Mouse (Mus musculus) liver, embryonic 11.5 days (tissue): Measurements from ENCODE around the gene Foxo1. TPM values are rescaled to one million over a fixed set of nuclear protein-coding genes. Genes with fewer than 3 reads are reported as not detected.

Source experiments
- ATAC-seq: fragments of 200-750 bp; cut with Nextera tagmentation; replicated peaks from 2 replicates; pipeline ENCODE4 v1.8.0; 2017; ENCODE audit warnings: moderate number of reproducible peaks, mild to moderate bottlenecking, moderate TSS enrichment, moderate library complexity; ENCODE audit not compliant: low FRiP score
- DNase-seq: peaks from one replicate; pipeline ENCODE4 v3.0.0-alpha.2; 2017; ENCODE audit warnings: low spot score
- H3K27ac ChIP-seq: fragments of 300-500 bp; sonication (generic); 2 replicates; pipeline ENCODE4 v1.5.1; 2014; ENCODE audit warnings: mild to moderate bottlenecking, low read depth, low read length, control low read depth
- H3K27me3 ChIP-seq: fragments of 300-500 bp; sonication (generic); replicated peaks from 2 replicates; pipeline ENCODE4 v1.6.1; 2014; ENCODE audit warnings: low read length, mixed read lengths; ENCODE audit not compliant: control insufficient read depth, insufficient read depth
- H3K36me3 ChIP-seq: fragments of 300-500 bp; sonication (generic); 2 replicates; pipeline ENCODE4 v1.6.1; 2014; ENCODE audit warnings: mild to moderate bottlenecking, low read length, moderate library complexity, mixed read lengths; ENCODE audit not compliant: control insufficient read depth, insufficient read depth
- H3K4me1 ChIP-seq: fragments of 300-500 bp; sonication (generic); replicated peaks from 2 replicates; pipeline ENCODE4 v1.6.1; 2014; ENCODE audit warnings: low read length, mixed read lengths; ENCODE audit not compliant: control insufficient read depth, insufficient read depth
- H3K4me2 ChIP-seq: fragments of 300-500 bp; sonication (generic); 2 replicates; pipeline ENCODE4 v1.6.1; 2014; ENCODE audit warnings: mild to moderate bottlenecking, control low read depth, moderate library complexity
- H3K4me3 ChIP-seq: fragments of 300-500 bp; sonication (generic); 2 replicates; pipeline ENCODE4 v1.5.1; 2014; ENCODE audit warnings: low read depth, low read length, control low read depth
- H3K9ac ChIP-seq: fragments of 300-500 bp; sonication (generic); 2 replicates; pipeline ENCODE4 v1.6.1; 2014; ENCODE audit warnings: low read depth, low read length, control low read depth
- H3K9me3 ChIP-seq: fragments of 300-500 bp; sonication (generic); 2 replicates; pipeline ENCODE4 v1.6.1; 2016; ENCODE audit warnings: low read length, inconsistent platforms, mixed read lengths; ENCODE audit not compliant: control insufficient read depth
- WGBS: fragments of 180-500 bp; shearing (Covaris S2); extraction: QIAGEN DNeasy Blood & Tissue Kit; methylation state at CpG from one replicate; pipeline ENCODE4 v1.1.7; 2014; 5-methylcytosine and 5-hydroxymethylcytosine counted together
- polyA plus RNA-seq: library from polyadenylated mRNA; unstranded; fragments of >200 nt; fragmentation: Nextera tagmentation; extraction: Ambion mirVana; gene quantifications from 2 replicates; pipeline ENCODE4 v1.2.1, GENCODE M21; 2014

The Foxo1 gene
- polyA plus RNA-seq, 1 experiment from 2014 or later, result 3.6 TPM

GRCm38 (mm10) chr3:52293946-52294345 is 25.8 kb downstream of the Foxo1 start:
- no peaks in the 10 kb centered on the region for H3K36me3 ChIP-seq
- H3K27me3 ChIP-seq, result no peaks in the 10 kb centered on the region
- no peak overlapping the region for H3K4me3 ChIP-seq
- H3K4me2 ChIP-seq, result no peak overlapping the region
- H3K9ac ChIP-seq, result no peak overlapping the region
- no peak for DNase-seq
- no peak overlapping the region for H3K27ac ChIP-seq
- peaks cover 35% of the 10 kb centered on the region for H3K4me1 ChIP-seq
- no peaks in the 10 kb centered on the region for H3K9me3 ChIP-seq
- no peak for ATAC-seq
- 70% methylated on average over 5 of the region's 5 CpGs for WGBS

DNA sequence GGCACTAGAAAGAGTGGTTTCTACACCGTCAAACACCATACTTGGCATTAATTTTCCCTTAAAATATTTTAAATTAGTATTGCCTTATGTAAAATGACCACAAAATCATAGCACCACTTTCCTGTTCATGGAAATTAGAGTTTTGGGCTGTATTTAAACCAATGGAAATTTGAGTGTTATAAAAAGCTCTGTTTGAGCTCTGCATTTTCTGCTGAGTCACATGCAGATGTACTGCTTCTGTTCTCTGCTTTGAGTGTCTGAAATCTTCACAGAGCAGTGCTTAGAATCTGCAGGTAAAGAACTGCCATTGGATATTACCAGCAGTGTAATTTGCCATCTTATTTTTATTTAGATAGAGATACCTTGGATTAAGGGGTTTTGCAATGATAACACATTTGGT is 27.6 kb downstream of the Foxo1 start:
- H3K27me3 ChIP-seq, result no peaks in the 10 kb centered on the region
- no peak for DNase-seq
- ATAC-seq, result no peak
- peaks cover 47% of the 10 kb centered on the region for H3K4me1 ChIP-seq
- H3K9me3 ChIP-seq, result no peaks in the 10 kb centered on the region
- H3K36me3 ChIP-seq, result no peaks in the 10 kb centered on the region
- H3K9ac ChIP-seq, result no peak overlapping the region
- H3K4me3 ChIP-seq, result no peak overlapping the region
- WGBS, result 81% methylated on average over 1 of the region's 1 CpGs
- no peak overlapping the region for H3K27ac ChIP-seq
- H3K4me2 ChIP-seq, result no peak overlapping the region

- H3K36me3 ChIP-seq, result no peaks in the 10 kb centered on the region
- peaks cover 47% of the 10 kb centered on the region for H3K4me1 ChIP-seq
- H3K27me3 ChIP-seq, result no peaks in the 10 kb centered on the region
- no peaks in the 10 kb centered on the region for H3K9me3 ChIP-seq
- no peak overlapping the region for H3K4me3 ChIP-seq
- no peak overlapping the region for H3K4me2 ChIP-seq
- no peak overlapping the region for H3K27ac ChIP-seq
- no peak for DNase-seq
- 52% methylated on average over 7 of the region's 7 CpGs for WGBS
- no peak overlapping the region for H3K9ac ChIP-seq
- ATAC-seq, result no peak
Measured at GRCm38 (mm10) chr3:52296224-52296760, 28.2 kb downstream of the Foxo1 start.

DNA sequence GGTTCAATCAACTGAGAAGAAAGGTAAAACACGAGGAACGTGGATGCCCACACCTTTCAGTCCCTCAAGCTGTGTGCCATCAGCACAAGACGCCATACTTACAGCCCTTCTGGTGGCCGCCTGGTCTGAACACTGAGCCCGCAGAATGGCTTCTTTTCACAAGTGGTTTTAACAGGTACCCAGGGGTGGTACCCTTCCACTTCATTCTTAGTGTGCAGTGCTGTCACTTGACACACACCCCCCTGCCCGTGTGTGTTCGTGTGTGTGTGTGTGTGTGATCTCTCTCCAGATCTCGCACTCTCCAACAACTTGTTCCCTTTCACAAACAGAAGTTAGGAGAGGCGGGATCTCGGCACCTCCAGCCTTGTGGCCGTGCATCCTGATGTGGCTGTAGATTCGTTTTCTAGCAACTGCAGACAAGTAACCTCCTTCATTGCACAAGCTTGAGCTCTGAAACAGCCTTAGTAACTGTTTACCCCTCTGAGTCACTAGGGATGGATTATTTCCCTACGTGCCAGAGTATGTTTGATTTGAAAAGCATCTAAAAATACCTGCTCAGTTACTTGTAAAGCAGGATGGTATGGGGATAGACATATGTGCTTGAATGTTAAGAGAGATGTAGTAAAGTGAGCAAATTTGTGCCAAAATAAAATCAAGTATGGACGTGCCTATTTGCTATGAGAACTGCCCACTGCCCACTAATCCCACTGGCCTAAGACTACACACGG is 29.3 kb downstream of the Foxo1 start:
- no peak overlapping the region for H3K4me3 ChIP-seq
- H3K9me3 ChIP-seq, result no peaks in the 10 kb centered on the region
- H3K27ac ChIP-seq, result no peak overlapping the region
- no peaks in the 10 kb centered on the region for H3K36me3 ChIP-seq
- WGBS, result 64% methylated on average over 15 of the region's 15 CpGs
- H3K9ac ChIP-seq, result no peak overlapping the region
- ATAC-seq, result no peak
- H3K4me2 ChIP-seq, result no peak overlapping the region
- no peaks in the 10 kb centered on the region for H3K27me3 ChIP-seq
- peaks cover 47% of the 10 kb centered on the region for H3K4me1 ChIP-seq
- DNase-seq, result no peak

GRCm38 (mm10) chr3:52298683-52299082 is 30.5 kb downstream of the Foxo1 start:
- Histone ChIP-seq H3K4me1 (peaks cover 41% of the 10 kb centered on the region), H3K36me3 (no peaks in the 10 kb centered on the region), H3K27ac (no peak overlapping the region), H3K4me2 (no peak overlapping the region), H3K9ac (no peak overlapping the region), H3K27me3 (no peaks in the 10 kb centered on the region), H3K9me3 (no peaks in the 10 kb centered on the region), H3K4me3 (no peak overlapping the region)
- no peak for DNase-seq
- ATAC-seq, result no peak
- WGBS, result 64% methylated on average over 4 of the region's 4 CpGs

- DNase-seq, result no peak
- no peak overlapping the region for H3K4me3 ChIP-seq
- H3K9me3 ChIP-seq, result no peaks in the 10 kb centered on the region
- H3K9ac ChIP-seq, result no peak overlapping the region
- H3K36me3 ChIP-seq, result no peaks in the 10 kb centered on the region
- no peak; the same call in 1 of the 2 replicates for ATAC-seq
- H3K4me2 ChIP-seq, result no peak overlapping the region
- WGBS, result 19% methylated on average over 2 of the region's 2 CpGs
- H3K27ac ChIP-seq, result no peak overlapping the region
- H3K4me1 ChIP-seq, result peaks cover 34% of the 10 kb centered on the region
- H3K27me3 ChIP-seq, result no peaks in the 10 kb centered on the region
Measured at GRCm38 (mm10) chr3:52299376-52299775, 31.2 kb downstream of the Foxo1 start.

DNA sequence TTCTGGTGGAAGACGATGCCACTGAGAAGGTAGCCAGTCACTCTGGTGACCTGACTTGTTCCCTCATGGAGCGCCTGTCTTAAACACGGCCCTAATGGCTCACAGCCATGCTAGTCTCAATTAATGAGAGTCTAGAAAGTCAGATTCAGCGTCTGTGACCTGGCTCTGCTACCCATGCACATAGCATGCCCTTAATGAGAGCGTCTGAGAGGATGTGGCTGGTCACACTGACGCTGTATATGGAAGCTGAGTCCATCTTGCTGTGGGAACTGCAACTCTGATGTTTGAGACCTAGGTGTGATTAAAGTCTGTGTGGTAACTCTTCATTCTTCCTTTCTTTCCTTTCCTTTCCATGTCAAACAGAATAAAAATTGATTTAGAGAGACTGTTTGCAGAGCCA is 32.4 kb downstream of the Foxo1 start:
- ATAC-seq (no peak), DNase-seq (no peak)
- Histone ChIP-seq H3K9ac (no peak overlapping the region), H3K4me1 (peaks cover 32% of the 10 kb centered on the region), H3K27me3 (no peaks in the 10 kb centered on the region), H3K27ac (no peak overlapping the region), H3K36me3 (no peaks in the 10 kb centered on the region), H3K4me2 (no peak overlapping the region), H3K4me3 (no peak overlapping the region), H3K9me3 (no peaks in the 10 kb centered on the region)
- 77% methylated on average over 6 of the region's 6 CpGs for WGBS

GRCm38 (mm10) chr3:52303301-52303700 is 35.2 kb downstream of the Foxo1 start:
- Histone ChIP-seq H3K4me2 (no peak overlapping the region), H3K4me1 (peaks cover 17% of the 10 kb centered on the region), H3K4me3 (no peak overlapping the region), H3K9ac (no peak overlapping the region), H3K36me3 (no peaks in the 10 kb centered on the region), H3K27ac (no peak overlapping the region), H3K9me3 (no peaks in the 10 kb centered on the region), H3K27me3 (no peaks in the 10 kb centered on the region)
- DNase-seq (no peak), ATAC-seq (no peak)
- 82% methylated on average over 5 of the region's 5 CpGs for WGBS
